Mouse (Mus musculus): ENCODE measurements at regions not wholly inside any gene's neighbourhood (a gene's known extent, or its start where the extent isn't known, plus 50 kb on each side); places are given as distances from the start of the nearest gene placed in this dataset.

- no peak for DNase-seq
Measured at GRCm38 (mm10) chr14:106190721-106191120, 84.7 kb downstream of the Trim52 start.

- DNase-seq = no peak
Measured at GRCm38 (mm10) chr14:106193583-106193982, 87.6 kb downstream of the Trim52 start.

- DNase-seq = no peak
Measured at GRCm38 (mm10) chr14:106194104-106194503, 88.1 kb downstream of the Trim52 start.

- no peak for DNase-seq
Measured at GRCm38 (mm10) chr14:106197826-106198225, 91.8 kb downstream of the Trim52 start.

- no peak for DNase-seq
Measured at GRCm38 (mm10) chr14:106199109-106199508, 93.1 kb downstream of the Trim52 start.

- DNase-seq = peak; percentile 56
Measured at GRCm38 (mm10) chr14:106199536-106200319, 93.7 kb downstream of the Trim52 start.

GRCm38 (mm10) chr14:106211062-106211461, 105.1 kb downstream of the Trim52 start:
- no peak for DNase-seq

GRCm38 (mm10) chr14:106217681-106218080, 111.7 kb downstream of the Trim52 start:
- no peak for DNase-seq

GRCm38 (mm10) chr14:106219293-106219797, 113.3 kb downstream of the Trim52 start:
- DNase-seq = no peak

- DNase-seq = no peak
Measured at GRCm38 (mm10) chr14:106225401-106225800, 119.4 kb downstream of the Trim52 start.

- DNase-seq = no peak
Measured at GRCm38 (mm10) chr14:106241721-106242405, 135.9 kb downstream of the Trim52 start.

- DNase-seq = no peak
Measured at GRCm38 (mm10) chr14:106259396-106260108, 153.6 kb downstream of the Trim52 start.

- no peak for DNase-seq
Measured at GRCm38 (mm10) chr14:106265290-106265689, 159.3 kb downstream of the Trim52 start.

GRCm38 (mm10) chr14:106267679-106268561, 161.9 kb downstream of the Trim52 start:
- no peak for DNase-seq

GRCm38 (mm10) chr14:106269680-106270079, 163.7 kb downstream of the Trim52 start:
- peak; percentile 59 for DNase-seq

- no peak for DNase-seq
Measured at GRCm38 (mm10) chr14:106313558-106313957, 207.6 kb downstream of the Trim52 start.

GRCm38 (mm10) chr14:106314079-106314551, 208.1 kb downstream of the Trim52 start:
- DNase-seq = peak; percentile 4

GRCm38 (mm10) chr14:106318767-106319166, 212.8 kb downstream of the Trim52 start:
- DNase-seq = no peak

GRCm38 (mm10) chr14:106327653-106328283, 221.8 kb downstream of the Trim52 start:
- DNase-seq = no peak

GRCm38 (mm10) chr14:106364767-106365623, 259.0 kb downstream of the Trim52 start:
- peak; percentile 65 for DNase-seq

Data from gastrocnemius, postnatal 25 days (tissue).